Mouse (Mus musculus) forelimb bud, embryonic 11.5 days (tissue): ENCODE results near the gene Zc3h7b.

ENCODE experiments used
- DNase-seq: peaks from one replicate; pipeline ENCODE4 v3.0.0-alpha.2; 2012; ENCODE audit warnings: low read depth, low spot score

Gene Zc3h7b

GRCm38 (mm10) chr15:81842275-81842674 is 97.4 kb downstream of the Zc3h7b start:
- DNase-seq: no peak

DNA sequence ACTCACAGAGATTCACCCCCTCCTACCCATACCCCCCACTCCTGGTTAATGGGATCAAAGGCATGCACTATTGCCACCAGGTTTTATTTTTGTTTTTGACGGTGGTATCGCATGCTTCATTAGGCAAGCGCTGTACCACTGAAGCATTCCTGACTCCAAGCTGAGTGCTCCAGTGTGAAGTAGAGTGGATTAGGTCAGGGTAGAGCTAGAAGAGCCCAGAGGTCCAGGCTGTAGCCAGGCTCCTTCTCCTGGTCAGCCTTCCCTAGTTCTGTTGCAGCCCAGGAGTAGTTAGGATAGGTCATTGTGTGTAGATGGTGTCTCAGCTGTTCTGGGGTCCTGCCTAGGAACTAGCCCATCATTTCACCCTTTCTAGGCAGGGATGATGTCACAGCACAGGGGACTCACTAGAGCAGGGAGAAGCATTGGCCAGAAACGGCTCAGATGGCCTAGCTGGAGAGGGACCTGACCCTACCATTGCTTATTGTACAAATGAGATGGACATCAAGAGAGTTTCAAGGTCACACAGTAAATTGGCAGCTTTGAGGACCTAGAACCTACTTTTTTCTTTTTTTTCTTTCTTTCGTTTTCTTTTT is 100.3 kb downstream of the Zc3h7b start:
- DNase-seq: no peak

DNA sequence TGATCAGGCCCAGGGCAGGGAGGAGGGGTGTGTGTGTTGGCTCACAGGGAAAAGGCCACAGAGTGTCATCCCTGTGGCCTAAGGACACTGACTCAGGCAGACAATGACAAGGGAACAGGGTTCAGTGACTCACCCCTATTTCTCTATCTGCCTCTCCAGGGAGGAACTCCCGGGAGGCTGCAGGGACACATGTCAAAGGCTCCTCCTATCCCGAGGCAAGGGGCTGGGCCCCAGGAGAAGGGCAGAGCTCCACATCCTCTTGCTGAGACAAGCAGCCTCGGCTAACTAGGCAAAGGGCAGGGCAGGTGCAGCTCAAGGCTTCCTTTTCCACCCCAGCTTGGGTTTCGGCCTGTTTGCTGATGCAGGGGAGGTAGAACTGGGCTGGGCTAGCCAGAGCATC is 100.9 kb downstream of the Zc3h7b start:
- no peak for DNase-seq
